27 mouse cellular contexts compared by ENCODE assay signal in genomic region chr6:129314655-129315168, GRCm38 (mm10). TPM values are rescaled to one million over a fixed set of nuclear protein-coding genes. Genes with fewer than 3 reads are reported as not detected.
DNase-seq lines count a peak whose midpoint lies in the region; TF ChIP-seq lines count a peak whose summit lies in the region.
"Had no signal": no experiment of that assay in that cellular context is flagged by ENCODE, and none has a peak within 500 bp of the region (broad histone marks: within the 10 kb centered on the region; RNA-seq: fewer than 3 reads in every experiment).

No protein-coding gene starts in this region.

- peak; percentile 37 for DNase-seq in CD4-positive, CD25-positive, alpha-beta regulatory T cell, adult 2 months (ENCODE audit: low read depth, low spot score)
- no peak for DNase-seq in CH12.LX (ENCODE audit: extremely low read depth)
- peak; percentile 59 for DNase-seq in induced T-regulatory cell, adult 2 months (ENCODE audit: low read depth)
- DNase-seq in heart, adult 9 months (ENCODE audit: low spot score in 2 of 2), result no peak
- no peak for DNase-seq in cerebellum, postnatal 36 days
- DNase-seq: adrenal gland, adult 8-10 months; adrenal gland, postnatal 14 days; adrenal gland, postnatal 36 days; B cell, adult 2 months; cerebellum, adult 11-12 months; cerebellum, adult 2 months; cerebellum, adult 9-10 months; cerebellum, postnatal 10 days; cerebellum, postnatal 25 days; embryo, embryonic 11 days had no signal

- H3K4me3 ChIP-seq in CH12.LX (replicated peaks in 1 of 3; ENCODE audit: low read depth in 2 of 3, low read length in 2 of 3, poor library complexity in 1 of 3), result peak overlapping the region in 1 of 3 experiments; percentile 32
- H3K4me3 ChIP-seq: embryonic facial prominence, embryonic 13.5 days; embryonic facial prominence, embryonic 15.5 days; erythroblast, embryonic 14.5 days; forebrain, embryonic 10.5 days; forebrain, embryonic 12.5 days had no signal

- TF ChIP-seq CTCF in CH12.LX (conservative IDR thresholded peaks at IDR 0.05 in 1 of 2, IDR thresholded peaks at IDR 0.05 in 1 of 2; ENCODE audit: low read depth in 2 of 2, low read length in 2 of 2), result peak in 1 of 2 experiments; percentile 37; a peak in 2 of 4 replicates

- in situ Hi-C loops in CH12.LX (cut with MboI; ENCODE audit: low pct_ligation_motif_present, low pct_unique_long_range_greater_than_20kb, low sequenced_read_pairs), result loop anchor here (5.0 kb wide), 1 partner anchor 47 kb away; no protein-coding TSS in a partner anchor

- peak overlapping the region; percentile 80; the same call in 1 of the 2 replicates for H3K27ac ChIP-seq in CH12.LX (ENCODE audit: insufficient read depth, low read depth)
- H3K27ac ChIP-seq: embryonic facial prominence, embryonic 13.5 days; embryonic facial prominence, embryonic 15.5 days; forebrain, embryonic 10.5 days; forebrain, embryonic 12.5 days had no signal

- peak overlapping the region; percentile 88 for H3K9ac ChIP-seq in CH12.LX (ENCODE audit: insufficient read depth, low read depth)
- H3K9ac ChIP-seq: embryonic facial prominence, embryonic 13.5 days; embryonic facial prominence, embryonic 15.5 days; forebrain, embryonic 12.5 days had no signal

- H3K79me2 ChIP-seq in CH12.LX (replicated peaks; ENCODE audit: control insufficient read depth, extremely low read depth, insufficient read depth, poor library complexity, severe bottlenecking), result 0 out of 2 replicates have a peak, but pooled peaks cover 4% of the 10 kb centered on the region

- no peaks in the 10 kb centered on the region for H3K9me3 ChIP-seq in CH12.LX (replicated peaks; ENCODE audit: low read length)
- H3K9me3 ChIP-seq: embryonic facial prominence, embryonic 13.5 days; embryonic facial prominence, embryonic 15.5 days; forebrain, embryonic 10.5 days; forebrain, embryonic 12.5 days had no signal

- H3K36me3 ChIP-seq in CH12.LX (replicated peaks in 1 of 2; ENCODE audit: control insufficient read depth in 1 of 2, insufficient read depth in 1 of 2, low read length in 1 of 2), result no peaks in the 10 kb centered on the region
- H3K36me3 ChIP-seq: embryonic facial prominence, embryonic 13.5 days; embryonic facial prominence, embryonic 15.5 days; forebrain, embryonic 10.5 days; forebrain, embryonic 12.5 days had no signal

- no peak; the same call in 1 of the 2 replicates for TF ChIP-seq RAD21 in CH12.LX (IDR thresholded peaks at IDR 0.05; ENCODE audit: low read depth, low read length)

- dilution Hi-C loops in CH12.LX (cut with MboI; ENCODE audit: extremely low pct_ligation_motif_present, extremely low pct_unique_long_range_greater_than_20kb, low sequenced_read_pairs), result no loop called here

- no peak for TF ChIP-seq POLR2A in CH12.LX (IDR thresholded peaks at IDR 0.05; ENCODE audit: low read depth, low read length)

- no peaks in the 10 kb centered on the region for H3K27me3 ChIP-seq in CH12.LX (replicated peaks)
- H3K27me3 ChIP-seq: embryonic facial prominence, embryonic 13.5 days; embryonic facial prominence, embryonic 15.5 days; forebrain, embryonic 12.5 days had no signal

- H3K4me1 ChIP-seq in CH12.LX (ENCODE audit: control insufficient read depth in 1 of 2, insufficient read depth in 2 of 2), result peaks cover 12 to 65% of the 10 kb centered on the region in 2 experiments; a peak in 3 of 4 replicates
- H3K4me1 ChIP-seq: embryonic facial prominence, embryonic 13.5 days; embryonic facial prominence, embryonic 15.5 days; forebrain, embryonic 10.5 days; forebrain, embryonic 12.5 days had no signal

- H3K4me2 ChIP-seq in CH12.LX (ENCODE audit: insufficient read depth, low read depth, poor library complexity, severe bottlenecking), result peak overlapping the region; percentile 62; the same call in 1 of the 2 replicates
- H3K4me2 ChIP-seq: embryonic facial prominence, embryonic 13.5 days; embryonic facial prominence, embryonic 15.5 days; forebrain, embryonic 12.5 days had no signal

- peak; percentile 21 for TF ChIP-seq EP300 in CH12.LX (IDR thresholded peaks at IDR 0.05; ENCODE audit: low read length)

TF ChIP-seq in CH12.LX, 34 proteins besides CTCF, POLR2A, EP300 and RAD21:
- peak; percentile 24; the same call in 1 of the 2 replicates for TF ChIP-seq TCF12 (IDR thresholded peaks at IDR 0.05; ENCODE audit: low read depth, low read length)
- 0 out of 2 replicates have a peak, but pooled peaks have one; percentile 21 for TF ChIP-seq TBP (conservative IDR thresholded peaks at IDR 0.05; ENCODE audit: low read depth, low read length)
- TF ChIP-seq SMC3 (IDR thresholded peaks at IDR 0.05; ENCODE audit: low read depth, low read length), result 0 out of 2 replicates have a peak, but pooled peaks have one; percentile 18
- TF ChIP-seq CHD1 (IDR thresholded peaks at IDR 0.05; ENCODE audit: low read depth, low read length), result peak; percentile 68; the same call in 1 of the 2 replicates
- 0 out of 2 replicates have a peak, but pooled peaks have one; percentile 2 for TF ChIP-seq BHLHE40 (IDR thresholded peaks at IDR 0.05; ENCODE audit: low read depth, low read length)
- TF ChIP-seq JUN (IDR thresholded peaks at IDR 0.05; ENCODE audit: insufficient read depth, low read depth, low read length), result peak; percentile 88
- no peak for TF ChIP-seq E2F4 (IDR thresholded peaks at IDR 0.05; ENCODE audit: insufficient replicate concordance, low read depth, low read length)
- peak; percentile 87 for TF ChIP-seq JUND (conservative IDR thresholded peaks at IDR 0.05; ENCODE audit: low read depth, low read length)
- peak; percentile 53; the same call in 1 of the 2 replicates for TF ChIP-seq ZNF384 (IDR thresholded peaks at IDR 0.05; ENCODE audit: low read depth, low read length)
- no peak for TF ChIP-seq PAX5 (IDR thresholded peaks at IDR 0.05; ENCODE audit: low read length)
- TF ChIP-seq ETS1 (conservative IDR thresholded peaks at IDR 0.05; ENCODE audit: low read depth, low read length), result no peak
- TF ChIP-seq MEF2A (IDR thresholded peaks at IDR 0.05; ENCODE audit: borderline replicate concordance, low read depth, low read length), result 0 out of 2 replicates have a peak, but pooled peaks have one; percentile 35
TF ChIP-seq in CH12.LX: peak in this region for 9.

RNA-seq across cellular contexts. Expression of gene 4922502D21Rik, which starts 16.9 kb away (rescaled TPM):
- 2.0 and 2.8 TPM in 2 replicates for total RNA-seq in CH12.LX (2012; rRNA removed)
- total RNA-seq in CH12.LX (2014; rRNA removed), result 0.23 and 0.42 TPM in 2 replicates
- polyA plus RNA-seq in CH12.LX (2012; ENCODE audit: insufficient read length, low read depth), result 0.46 and 0.61 TPM in 2 replicates
- total RNA-seq: adrenal gland, adult 18-20 months; adrenal gland, adult 8-10 months; adrenal gland, postnatal 14 days; adrenal gland, postnatal 36 days; ES-E14; MEL had no signal
- polyA plus RNA-seq: cerebellum, adult 2 months; embryonic facial prominence, embryonic 11.5 days; erythroblast, embryonic 14.5 days; forebrain, embryonic 10.5 days; forebrain, embryonic 12.5 days; forebrain, embryonic 14.5 days; forebrain, embryonic 16.5 days; frontal cortex, adult 2 months had no signal

RNA-seq across cellular contexts. Expression of gene Clec12a, which starts 27.8 kb away (rescaled TPM):
- total RNA-seq in CH12.LX (2012; rRNA removed) (1.7 TPM in 2 replicates), CH12.LX (2014; rRNA removed) (11.9 and 12.6 TPM in 2 replicates)
- 6.5 and 8.0 TPM in 2 replicates for polyA plus RNA-seq in CH12.LX (2012; ENCODE audit: insufficient read length, low read depth)
- total RNA-seq: ES-E14, MEL had no signal
- polyA plus RNA-seq: erythroblast, embryonic 14.5 days had no signal

RNA-seq across cellular contexts. Expression of gene Cd69, which starts 39.5 kb away (rescaled TPM):
- total RNA-seq in CH12.LX (2012; rRNA removed) (112 and 132 TPM in 2 replicates), CH12.LX (2014; rRNA removed) (229 and 269 TPM in 2 replicates)
- polyA plus RNA-seq in CH12.LX (2012; ENCODE audit: insufficient read length, low read depth), result 71.2 and 71.3 TPM in 2 replicates
- total RNA-seq: MEL had no signal
- polyA plus RNA-seq: embryonic facial prominence, embryonic 13.5 days; forebrain, embryonic 12.5 days; forebrain, embryonic 14.5 days; forebrain, embryonic 16.5 days had no signal

Comparison
In these comparisons a context has a peak if more than half of its experiments do, and no peak if none do; other contexts are left out.
1. DNase-seq: peak in CD4-positive, CD25-positive, alpha-beta regulatory T cell, adult 2 months (single experiment) and induced T-regulatory cell, adult 2 months (single experiment); none in CH12.LX (single experiment), heart, adult 9 months (0 of 2) and cerebellum, postnatal 36 days (0 of 2).